Mouse (Mus musculus) kidney, postnatal 36 days (tissue): ENCODE measurements around the gene Tm9sf4.

Source experiments
- DNase-seq, 2 experiments: peaks; one replicate each; pipeline ENCODE4 v3.0.0; 2021 to 2022; ENCODE audit warnings: mixed read lengths in 2 of 2

The Tm9sf4 gene

DNA sequence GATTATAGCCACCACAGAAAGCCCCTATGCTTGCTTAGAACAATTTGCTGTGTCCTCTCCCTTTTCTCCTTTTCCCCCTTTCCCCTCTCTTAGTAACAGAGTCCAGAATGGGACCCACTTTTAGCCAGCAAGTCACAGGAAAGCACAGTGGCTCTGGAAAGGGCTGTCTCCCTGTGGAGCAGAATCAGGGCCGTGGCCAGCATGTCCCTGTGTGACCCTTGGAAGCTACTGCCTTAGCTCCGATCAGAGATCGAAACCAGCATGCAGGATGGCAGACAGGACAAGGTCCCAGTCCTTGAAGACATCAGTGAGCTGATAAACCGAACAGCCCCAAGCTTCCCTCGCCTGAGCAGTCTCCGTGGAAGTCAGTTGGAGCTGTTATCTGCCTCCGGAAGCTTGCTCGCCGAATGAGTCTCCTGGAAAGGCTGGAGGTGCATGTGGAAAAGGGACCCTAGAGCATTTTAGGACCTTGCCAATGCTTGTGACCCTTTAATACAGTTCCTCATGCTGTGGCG, 56.8 kb downstream of the Tm9sf4 start:
- DNase-seq = no peak

DNA sequence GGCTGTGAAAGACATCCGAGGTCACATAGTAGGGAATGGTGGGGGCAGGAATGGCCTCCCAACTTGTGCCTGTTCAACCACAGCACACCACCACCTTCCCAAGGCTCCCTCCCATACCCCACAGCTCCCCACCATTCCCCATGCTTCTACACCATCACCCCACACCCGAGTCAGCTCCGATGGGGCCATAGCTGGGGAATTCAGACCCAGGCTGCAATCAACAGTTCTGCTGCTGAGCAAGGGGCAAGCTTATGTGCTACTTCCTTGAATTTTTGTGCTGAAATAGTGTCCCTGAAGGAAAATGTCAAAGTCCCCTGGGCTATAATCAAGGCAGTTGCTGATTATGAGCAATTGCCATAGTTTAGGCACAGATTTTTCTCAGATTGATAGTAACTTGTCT, 57.4 kb downstream of the Tm9sf4 start:
- DNase-seq = no peak

DNA sequence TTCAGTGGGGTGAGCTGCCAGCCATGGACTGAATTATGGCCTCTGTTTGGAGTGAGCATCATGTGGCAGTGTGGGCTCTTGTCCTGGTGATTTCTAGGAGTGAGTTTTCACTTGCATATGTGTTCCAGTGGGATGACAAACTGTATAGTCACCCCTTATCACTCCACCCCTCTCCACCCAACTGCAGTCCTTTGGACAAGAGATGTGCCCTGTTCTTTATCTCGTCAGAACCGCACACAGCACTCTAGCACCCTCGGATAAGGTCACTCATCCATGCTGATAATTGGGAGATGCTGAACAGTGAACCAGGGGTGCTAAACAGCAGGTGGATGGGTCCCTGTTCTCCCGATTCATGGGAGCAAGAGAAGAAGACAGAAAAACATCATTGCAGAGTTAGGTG, 60.5 kb downstream of the Tm9sf4 start:
- no peak for DNase-seq

DNA sequence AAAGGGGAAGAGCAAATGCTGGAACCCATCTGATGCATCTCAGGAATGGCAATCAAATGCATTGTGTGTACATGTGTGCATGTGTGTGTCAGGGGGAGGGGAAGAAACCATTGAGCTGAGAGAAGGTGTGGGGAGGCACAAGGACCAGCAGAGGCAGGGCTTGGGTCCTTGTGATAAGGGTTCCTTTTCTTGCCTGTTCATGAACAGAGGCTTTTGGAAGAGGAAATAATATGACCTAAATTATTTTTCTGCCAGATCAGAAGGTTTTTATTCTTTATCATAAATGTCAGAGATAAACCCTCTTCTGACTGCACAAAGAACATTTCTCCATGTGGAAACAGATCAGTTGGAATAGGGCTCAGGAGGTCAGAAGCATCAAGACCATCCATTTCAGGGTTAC, 61.0 kb downstream of the Tm9sf4 start:
- DNase-seq = no peak

DNA sequence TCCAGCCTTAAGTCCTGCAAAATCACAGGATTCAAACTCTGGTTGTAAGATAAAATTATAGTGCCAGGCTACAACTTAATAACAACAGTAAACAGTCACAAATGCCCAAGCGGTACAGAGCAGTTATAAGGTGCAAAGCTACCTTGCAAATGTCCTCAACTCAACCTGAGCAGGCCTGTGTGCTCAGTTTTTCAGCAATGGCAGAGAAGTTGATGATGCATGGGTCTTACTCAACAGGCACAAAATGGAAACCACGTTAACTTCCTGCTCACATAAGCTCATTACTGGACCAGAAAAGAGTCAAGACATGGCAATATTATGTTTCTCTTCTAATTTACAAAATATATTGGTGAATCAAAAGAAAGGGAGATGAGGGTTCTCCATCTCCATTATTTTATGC, 61.5 kb downstream of the Tm9sf4 start:
- no peak for DNase-seq

DNA sequence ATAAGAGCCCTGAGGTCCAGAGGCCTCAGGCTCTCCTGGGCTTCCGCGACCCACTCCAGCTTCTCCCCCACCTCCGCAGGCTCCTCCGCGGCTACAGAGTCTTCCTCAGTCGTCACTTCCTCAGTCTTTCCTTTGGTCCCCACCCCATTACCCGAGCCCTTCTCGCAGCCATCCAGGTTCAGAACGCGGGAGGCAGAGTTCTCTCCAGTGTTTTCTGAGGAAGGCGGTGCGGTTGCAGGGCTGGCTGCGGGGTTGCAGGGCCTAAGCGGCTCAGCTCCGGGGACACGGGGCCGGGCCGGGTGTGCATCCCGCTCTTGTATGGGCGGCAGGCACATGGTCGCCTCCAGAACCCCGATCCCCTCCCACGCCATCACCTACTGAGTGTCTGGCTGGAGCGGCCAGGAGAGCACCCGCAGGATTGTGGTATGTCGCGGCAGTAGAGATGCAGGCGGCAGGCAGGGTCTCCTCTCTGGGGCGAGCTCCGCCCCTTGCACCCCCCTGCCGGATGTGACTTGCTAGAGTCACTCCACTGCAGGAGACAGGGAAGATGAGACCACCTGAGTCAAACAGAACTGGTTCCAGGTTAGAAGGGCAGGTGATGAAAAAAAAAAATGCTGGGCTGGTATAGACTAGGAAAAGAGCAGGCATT, 64.0 kb downstream of the Tm9sf4 start, which contains the start of gene Tspyl3:
Tspyl3 (minus strand) TSS at position 496 of the 649 bp plus-strand sequence.
- peak in 1 of 2 experiments; percentile 46 for DNase-seq

DNA sequence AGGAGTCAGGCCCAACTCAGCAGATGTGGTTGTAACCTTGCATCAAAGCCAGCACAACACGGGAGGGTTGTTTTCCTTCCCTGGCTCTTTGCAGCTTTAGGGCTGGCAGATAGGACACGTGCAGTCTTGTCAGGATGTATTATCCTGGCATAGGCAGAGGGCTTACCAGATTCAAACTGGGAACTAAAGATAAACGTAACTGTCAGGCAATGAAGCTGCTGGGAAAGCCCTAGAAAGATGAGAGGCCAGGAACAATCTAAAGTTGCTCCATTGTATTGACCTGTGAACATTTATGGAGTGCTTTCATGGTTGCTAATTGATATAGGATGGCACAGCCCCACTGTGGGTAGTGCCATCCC, 64.5 kb downstream of the Tm9sf4 start:
- no peak for DNase-seq

DNA sequence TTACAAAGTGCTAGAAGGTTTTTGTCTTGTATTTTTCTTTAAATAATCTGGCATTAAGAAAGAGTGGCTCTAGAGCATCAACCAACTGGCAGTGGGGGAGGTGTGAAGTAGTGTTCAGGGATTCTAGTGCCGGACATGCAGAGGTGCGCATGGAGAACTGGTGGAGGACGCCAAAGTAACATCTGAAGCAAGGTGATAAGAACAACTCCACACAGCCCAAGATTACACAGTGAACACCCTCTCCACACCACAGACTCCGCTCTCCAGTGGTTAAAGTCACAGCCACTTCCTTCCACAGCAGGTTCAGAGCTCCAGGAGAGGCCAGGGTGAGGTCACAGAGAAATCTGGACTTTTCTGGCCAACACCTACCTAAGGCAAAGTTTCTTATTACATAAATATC, 66.9 kb downstream of the Tm9sf4 start:
- no peak for DNase-seq

DNA sequence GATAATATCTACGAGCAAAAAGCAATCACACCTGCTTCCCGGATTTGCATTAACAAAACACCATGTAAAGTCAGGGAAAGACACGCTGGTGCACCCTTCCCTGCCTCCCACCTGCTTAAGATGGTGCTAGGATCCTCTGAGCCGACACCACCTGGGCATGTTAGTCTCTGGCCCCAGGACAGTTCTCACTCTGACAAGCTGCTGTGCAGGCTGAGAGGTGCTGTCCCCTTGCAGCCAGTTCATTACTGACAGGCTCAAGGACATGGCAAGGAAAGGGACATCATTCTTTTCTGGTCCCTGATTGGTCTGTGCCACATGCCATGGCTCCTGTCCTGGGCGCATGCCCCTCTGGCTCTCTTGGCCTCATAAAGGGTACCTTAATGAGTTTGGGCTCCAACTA, 67.4 kb downstream of the Tm9sf4 start:
- no peak for DNase-seq

DNA sequence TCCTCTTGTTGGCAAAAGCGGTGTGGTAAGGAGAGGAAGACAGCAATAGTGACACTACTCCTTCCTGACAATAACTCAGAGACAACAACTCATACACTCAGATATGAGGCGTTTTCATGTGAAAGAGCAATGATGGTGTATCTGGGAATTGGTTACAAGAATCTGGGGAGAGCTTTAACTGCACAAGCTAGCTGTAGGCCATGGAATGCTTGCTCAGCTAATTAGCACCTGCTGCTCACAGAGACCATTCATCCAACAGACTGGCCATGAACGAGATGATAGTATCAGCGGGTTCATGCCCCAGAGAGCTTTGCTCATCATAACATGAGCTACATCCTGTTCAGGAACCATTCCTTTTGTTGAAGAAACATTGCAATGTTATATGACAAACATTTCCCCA, 76.1 kb downstream of the Tm9sf4 start:
- no peak for DNase-seq

DNA sequence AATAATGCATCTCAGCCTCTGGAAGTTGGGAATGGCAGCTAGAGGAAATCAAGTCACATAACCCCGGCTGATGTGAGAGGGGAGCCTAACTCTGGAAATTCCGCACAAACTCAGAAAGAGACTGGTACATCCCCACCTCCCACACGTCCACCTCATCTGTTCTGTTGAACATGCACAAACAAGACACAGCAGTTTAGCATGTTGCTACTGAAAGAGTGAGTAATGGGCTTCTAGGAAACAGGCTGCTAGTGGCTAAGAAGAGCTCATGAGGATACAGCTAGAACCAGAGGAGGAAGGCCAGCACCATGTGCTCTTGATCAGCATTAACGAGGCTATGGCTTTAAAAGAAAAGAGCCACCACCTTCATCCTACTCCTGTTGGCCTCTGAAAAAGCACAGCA, 76.8 kb downstream of the Tm9sf4 start:
- DNase-seq = no peak

DNA sequence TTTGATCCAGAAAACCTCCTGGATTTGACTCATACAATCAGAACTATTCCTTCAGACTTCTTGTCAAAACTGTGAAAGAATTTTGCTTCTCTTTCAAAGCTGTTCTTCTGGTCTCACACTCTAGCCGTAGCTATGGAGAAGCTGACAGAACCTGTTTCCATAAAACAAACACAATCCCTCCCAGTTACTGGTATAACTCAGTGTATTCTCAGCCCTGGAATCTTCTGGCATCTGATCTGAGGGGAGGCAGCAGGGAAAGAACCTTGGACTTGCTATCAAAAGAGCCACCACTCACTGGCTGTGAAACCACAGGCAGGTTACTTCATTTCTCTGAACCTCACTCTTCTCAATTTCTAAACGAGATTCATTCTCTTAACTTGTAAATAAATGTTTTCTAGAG, 77.3 kb downstream of the Tm9sf4 start:
- DNase-seq = no peak

DNA sequence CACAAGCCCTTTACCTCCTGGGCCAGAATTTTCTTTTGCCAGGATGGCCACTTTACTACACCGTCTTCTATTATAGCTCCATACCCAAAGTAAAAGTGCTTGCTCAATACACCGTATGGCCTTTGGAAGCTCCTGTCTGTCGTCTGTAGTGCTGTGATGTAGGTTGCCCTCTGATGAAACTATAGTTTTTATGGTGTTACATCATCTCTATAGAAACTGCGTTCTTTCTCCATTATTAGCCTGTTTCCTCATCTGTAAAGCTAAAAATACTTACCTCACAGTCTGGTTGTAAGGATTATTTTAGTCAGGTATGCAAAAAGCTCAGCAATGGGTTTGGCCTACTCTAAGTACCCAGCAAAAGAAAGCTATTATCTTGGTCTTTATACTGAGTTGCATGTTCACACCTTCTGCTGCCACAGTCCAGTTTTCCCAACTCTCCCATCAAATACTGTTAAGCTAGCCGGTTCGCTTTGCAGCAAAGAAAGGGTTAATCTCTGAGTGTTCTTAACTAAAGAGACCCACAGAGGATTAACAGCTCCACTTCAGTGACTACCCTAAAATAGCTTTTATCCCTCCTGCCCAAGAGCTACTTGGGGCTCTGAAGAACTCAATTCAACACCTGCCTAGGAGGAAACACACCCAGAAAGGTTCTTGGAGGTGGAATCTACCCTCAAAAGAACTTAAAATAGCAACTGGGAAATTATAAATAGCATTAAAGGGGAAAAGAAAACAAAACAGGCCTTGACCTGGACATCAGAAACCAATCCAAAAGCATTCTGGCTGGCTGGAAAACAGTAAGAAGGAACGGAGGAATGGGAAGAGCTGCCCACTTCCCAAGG, 78.1 kb downstream of the Tm9sf4 start:
- DNase-seq = no peak

DNA sequence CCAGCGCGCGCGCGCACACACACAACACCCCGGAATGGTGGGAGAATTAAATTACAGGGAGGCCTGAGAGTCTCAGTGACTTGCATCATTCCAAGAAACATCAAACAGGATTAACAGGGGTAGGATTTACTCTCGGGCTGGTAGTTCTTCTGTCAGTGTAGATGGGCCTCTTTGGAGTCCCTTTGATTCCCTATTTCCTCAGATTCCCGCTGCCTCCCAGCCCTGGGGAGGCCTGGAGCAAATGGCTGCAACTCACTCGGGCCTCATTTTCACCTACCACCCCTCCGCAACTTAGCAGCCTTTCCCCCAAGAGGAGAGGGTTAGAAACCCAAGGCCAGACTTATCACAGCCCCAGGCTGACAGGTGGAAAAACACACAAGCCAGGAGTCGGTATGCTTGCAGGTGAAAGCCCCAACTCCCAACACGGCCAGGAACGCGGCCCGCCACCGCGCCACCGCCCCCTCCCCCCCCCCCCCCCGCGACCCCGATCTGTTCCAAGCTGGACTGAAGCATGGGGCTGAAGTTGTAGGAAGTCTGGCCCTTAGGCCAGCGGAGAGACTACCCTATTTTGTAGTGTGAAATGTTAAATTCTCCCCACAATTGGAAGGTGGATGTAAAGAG, 78.9 kb downstream of the Tm9sf4 start:
- DNase-seq = peak in 1 of 2 experiments; percentile 27

DNA sequence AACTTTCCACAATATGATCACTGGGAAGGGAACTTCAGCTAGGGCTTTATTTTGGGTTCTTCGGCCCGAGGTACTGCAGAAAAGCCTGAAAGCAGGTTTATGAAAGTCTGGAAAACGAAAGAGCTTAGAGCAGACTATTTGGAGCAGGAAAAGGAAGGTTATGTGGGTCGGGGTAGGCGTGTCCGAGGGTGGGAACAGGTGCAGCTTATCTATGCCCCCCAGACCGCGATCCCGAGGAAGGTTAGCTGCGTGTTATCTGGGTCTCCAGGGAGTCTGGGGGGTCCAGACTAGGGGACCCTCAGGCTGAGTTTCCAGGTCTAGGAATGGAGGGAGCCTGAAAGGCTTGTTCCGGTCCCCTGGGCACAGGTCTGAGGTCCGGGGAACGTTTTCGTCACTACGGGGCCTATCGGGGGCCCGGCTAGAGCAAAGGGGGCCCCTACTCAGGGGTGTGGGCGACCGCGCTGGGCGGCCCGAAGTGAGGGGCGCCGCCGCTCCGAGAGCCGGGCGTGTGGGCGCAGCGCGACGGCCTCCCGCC, 79.7 kb downstream of the Tm9sf4 start:
- peak in 1 of 2 experiments; percentile 49 for DNase-seq

DNA sequence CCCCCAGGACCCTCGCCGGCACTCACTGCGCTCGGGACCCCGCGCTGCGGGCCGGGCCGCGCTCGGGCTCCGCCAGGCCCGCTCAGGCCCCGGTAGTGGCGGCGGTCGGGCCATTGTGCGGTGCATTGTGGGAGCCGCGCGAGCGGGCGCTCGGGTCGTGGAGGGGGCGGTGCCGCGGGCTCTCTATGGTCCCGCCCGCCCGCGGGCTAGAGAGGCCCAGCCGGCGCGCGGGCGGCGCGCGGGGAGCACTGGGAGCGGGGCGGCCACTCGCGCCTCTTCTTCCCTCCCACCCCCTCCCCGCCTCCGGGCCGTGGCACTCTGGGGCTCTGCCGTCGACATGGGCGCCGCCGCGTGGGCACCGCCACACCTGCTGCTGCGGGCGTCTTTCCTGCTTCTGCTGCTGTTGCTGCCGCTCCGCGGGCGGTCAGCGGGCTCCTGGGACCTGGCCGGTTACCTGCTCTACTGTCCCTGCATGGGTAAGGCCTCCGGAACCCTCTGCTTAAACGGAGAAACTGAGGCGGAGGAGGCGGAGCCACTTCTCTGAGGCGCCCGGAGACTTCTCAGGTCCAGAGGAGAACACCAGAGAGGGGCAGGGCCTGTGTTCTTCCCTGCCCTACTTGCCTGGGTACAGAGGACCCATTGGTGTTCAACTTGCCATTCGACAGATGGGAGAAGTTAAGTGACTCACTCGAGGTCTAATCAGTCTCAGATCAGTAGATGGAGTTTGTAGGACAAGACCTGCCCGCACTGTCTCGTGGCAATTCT, 80.3 kb downstream of the Tm9sf4 start, which contains the start of the genes Plagl2 and Pofut1:
Plagl2 (minus strand) TSS at position 177 of the 765 bp plus-strand sequence.
Pofut1 (plus strand) TSS at position 284 of the 765 bp plus-strand sequence.
- DNase-seq = peak; percentile 92 to 96

DNA sequence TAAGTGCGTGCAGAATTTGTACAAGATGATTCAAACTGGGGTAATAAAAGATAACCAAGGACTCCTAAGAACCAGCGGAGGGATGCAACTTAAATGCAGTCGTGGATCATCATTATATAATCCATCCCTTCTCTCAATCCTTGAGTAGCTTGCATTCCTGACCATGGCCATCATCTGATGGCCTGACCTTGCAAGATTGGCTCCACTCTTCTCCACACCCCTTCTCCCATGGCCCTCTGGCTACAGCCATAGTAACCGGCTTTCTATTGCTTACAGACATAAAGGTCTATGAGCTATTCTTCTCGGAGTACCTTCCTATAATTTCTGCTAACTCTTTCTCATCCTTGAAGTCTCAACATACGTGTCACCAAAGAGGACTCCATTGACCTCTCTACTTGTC, 81.1 kb downstream of the Tm9sf4 start:
- DNase-seq = no peak

DNA sequence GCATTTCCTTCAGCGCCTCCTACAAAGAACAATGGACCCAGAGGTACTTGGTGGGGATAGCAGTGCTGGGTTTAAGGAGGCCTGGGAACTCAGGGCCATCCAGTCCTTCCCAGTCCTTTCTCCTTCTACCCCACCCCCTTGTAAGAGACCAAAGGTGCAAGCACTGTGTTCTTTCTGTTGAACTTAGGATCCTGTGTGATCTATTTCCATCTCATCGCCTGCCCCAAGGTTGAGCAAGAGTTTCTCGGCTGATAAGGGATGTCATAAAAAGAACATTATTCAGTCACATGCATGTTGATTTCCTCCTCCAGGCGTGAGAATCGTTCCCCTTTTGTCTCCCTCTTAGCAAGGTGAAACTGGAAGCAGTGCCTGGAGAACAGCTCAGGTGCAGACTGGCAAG, 88.6 kb downstream of the Tm9sf4 start:
- no peak for DNase-seq

DNA sequence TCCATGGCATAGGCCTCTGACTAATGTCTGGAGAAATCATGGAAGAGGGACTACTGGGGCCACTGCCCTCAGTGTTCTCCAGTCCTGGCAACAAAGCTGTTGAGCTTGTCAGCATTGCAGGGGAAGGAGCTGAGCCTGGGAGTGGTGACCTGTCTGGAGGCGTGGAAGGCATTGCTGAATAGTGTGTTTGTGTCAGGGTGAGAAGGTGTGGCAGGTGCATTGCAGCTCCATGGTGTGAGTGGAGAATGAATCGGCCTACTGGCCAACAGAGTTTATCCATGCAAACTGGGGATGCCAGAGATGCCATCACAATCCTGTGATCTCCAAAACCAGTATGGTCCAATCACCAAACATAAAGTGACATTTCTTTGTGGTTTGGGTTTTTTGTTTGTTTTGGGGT, 95.5 kb downstream of the Tm9sf4 start:
- no peak for DNase-seq

DNA sequence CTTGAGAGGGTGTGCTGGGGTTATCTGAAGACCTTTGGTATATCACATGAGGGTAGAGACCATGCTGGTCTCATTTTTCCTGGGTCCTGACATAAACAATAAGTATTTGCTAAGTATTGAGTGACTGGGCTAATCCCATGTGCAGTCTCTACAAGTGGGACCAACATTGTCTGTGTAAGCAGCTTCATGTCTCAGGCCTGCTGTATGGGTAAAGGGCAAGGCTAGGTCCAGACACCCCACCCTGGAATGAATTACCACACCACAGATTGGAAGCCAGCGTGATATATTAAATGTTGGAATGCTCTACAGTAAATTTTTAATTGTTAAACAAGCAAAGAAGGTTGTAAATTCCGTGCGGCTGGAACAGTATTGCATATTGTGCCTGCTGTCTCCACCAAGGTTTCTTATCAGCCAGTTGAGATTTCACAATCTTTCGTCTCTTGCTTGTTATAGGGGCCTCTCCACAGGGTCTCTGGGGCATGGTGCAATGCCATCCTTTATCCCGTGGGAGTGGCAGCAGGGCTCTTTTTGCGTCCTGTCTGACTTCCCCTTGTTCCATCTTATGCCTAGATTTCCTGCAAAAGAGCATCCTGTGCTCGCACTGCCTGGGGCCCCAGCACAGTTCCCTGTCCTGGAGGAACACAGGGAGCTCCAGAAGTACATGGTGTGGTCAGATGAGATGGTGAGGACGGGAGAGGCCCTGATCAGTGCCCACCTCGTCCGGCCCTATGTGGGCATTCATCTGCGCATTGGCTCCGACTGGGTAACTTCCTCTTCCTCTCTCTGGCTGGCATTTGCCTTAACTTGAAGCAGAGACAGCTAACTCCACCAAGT, 98.1 kb downstream of the Tm9sf4 start:
- DNase-seq = no peak
